Comparison of ENCODE assay signal across 43 mouse cellular contexts in genomic region chr7:121896689-121897088, GRCm38 (mm10). TPM values are rescaled to one million over a fixed set of nuclear protein-coding genes. Genes with fewer than 3 reads are reported as not detected.
"Had no signal": no experiment of that assay in that cellular context is flagged by ENCODE, and none has a peak within 500 bp of the region (broad histone marks: within the 10 kb centered on the region; RNA-seq: fewer than 3 reads in every experiment).

No protein-coding gene starts in this region.

- H3K9me3 ChIP-seq: heart, embryonic 10.5 days; heart, embryonic 12.5 days; heart, embryonic 15.5 days; hindbrain, embryonic 10.5 days; hindbrain, embryonic 12.5 days; hindbrain, embryonic 13.5 days; hindbrain, embryonic 15.5 days; intestine, embryonic 15.5 days; kidney, embryonic 15.5 days had no signal

- H3K4me2 ChIP-seq: heart, embryonic 11.5 days; heart, embryonic 12.5 days; heart, embryonic 13.5 days; heart, embryonic 15.5 days; hindbrain, embryonic 12.5 days; hindbrain, embryonic 13.5 days; hindbrain, embryonic 14.5 days; hindbrain, embryonic 15.5 days; intestine, embryonic 15.5 days; kidney, embryonic 15.5 days had no signal

- H3K9ac ChIP-seq: heart, embryonic 12.5 days; heart, embryonic 13.5 days; heart, embryonic 15.5 days; hindbrain, embryonic 12.5 days; hindbrain, embryonic 13.5 days; hindbrain, embryonic 14.5 days; hindbrain, embryonic 15.5 days; intestine, embryonic 15.5 days; kidney, embryonic 15.5 days had no signal

- H3K4me3 ChIP-seq: heart, embryonic 10.5 days; heart, embryonic 12.5 days; heart, embryonic 13.5 days; heart, embryonic 15.5 days; hindbrain, embryonic 10.5 days; hindbrain, embryonic 12.5 days; hindbrain, embryonic 13.5 days; hindbrain, embryonic 15.5 days; intestine, embryonic 15.5 days; kidney, embryonic 15.5 days; layer of hippocampus, adult 2 months had no signal

- H3K36me3 ChIP-seq: heart, embryonic 10.5 days; heart, embryonic 12.5 days; heart, embryonic 13.5 days; heart, embryonic 15.5 days; hindbrain, embryonic 10.5 days; hindbrain, embryonic 12.5 days; hindbrain, embryonic 13.5 days; hindbrain, embryonic 15.5 days; intestine, embryonic 15.5 days; kidney, embryonic 15.5 days had no signal

- H3K27me3 ChIP-seq: hindbrain, embryonic 15.5 days; intestine, embryonic 15.5 days had no signal

- H3K27ac ChIP-seq: heart, embryonic 10.5 days; heart, embryonic 13.5 days; heart, embryonic 15.5 days; hindbrain, embryonic 10.5 days; hindbrain, embryonic 12.5 days; hindbrain, embryonic 13.5 days; hindbrain, embryonic 14.5 days; hindbrain, embryonic 15.5 days; hindbrain, postnatal 0 days; intestine, embryonic 15.5 days; kidney, embryonic 15.5 days; kidney, postnatal 0 days; layer of hippocampus, adult 2 months had no signal

- ATAC-seq: hindbrain, embryonic 16.5 days; hindbrain, postnatal 0 days; inflammation-experienced regulatory T-cells, adult 6 months; intestine, embryonic 15.5 days; intestine, embryonic 16.5 days; intestine, postnatal 0 days had no signal

- DNase-seq: heart, postnatal 10 days; heart, postnatal 14 days; heart, postnatal 36 days; heart, postnatal 4 days; kidney, adult 11 months; kidney, adult 18-20 months; kidney, adult 2 months; kidney, adult 8-10 months; kidney, adult 9 months; kidney, postnatal 10 days; kidney, postnatal 14 days; kidney, postnatal 25 days; kidney, postnatal 36 days; kidney, postnatal 4 days; layer of hippocampus, adult 9-11 months; layer of hippocampus, postnatal 36 days had no signal

RNA-seq across cellular contexts. Expression of gene Scnn1b, which starts 31.9 kb away (rescaled TPM):
- total RNA-seq: heart, adult 8-10 months; heart, postnatal 10 days; heart, postnatal 25 days; heart, postnatal 36 days; hematopoietic stem cell, adult 5-6 weeks; layer of hippocampus, adult 18-20 months; layer of hippocampus, adult 2 months; layer of hippocampus, adult 8-10 months; layer of hippocampus, postnatal 10 days; layer of hippocampus, postnatal 25 days had no signal
- polyA plus RNA-seq: heart, embryonic 11.5 days; heart, embryonic 12.5 days; hindbrain, embryonic 13.5 days; large intestine, adult 2 months had no signal
